Mouse (Mus musculus) brain, embryonic 14.5 days (tissue): Measurements from ENCODE around the gene Cenpu. TPM values are rescaled to one million over a fixed set of nuclear protein-coding genes. Genes with fewer than 3 reads are reported as not detected.

Experiments used
- DNase-seq: peaks from one replicate; pipeline ENCODE4 v3.0.0-alpha.2; 2011; ENCODE audit warnings: low read depth
- CTCF ChIP-seq: fragments of 200-500 bp; IDR thresholded peaks from 2 replicates; pipeline ENCODE4 v1.5.1; 2012; ENCODE audit warnings: inconsistent platforms, mild to moderate bottlenecking, moderate library complexity, borderline replicate concordance; ENCODE audit not compliant: insufficient read depth, insufficient read length; ENCODE audit errors: extremely low read depth
- POLR2A ChIP-seq: fragments of 200-500 bp; IDR thresholded peaks from 2 replicates; pipeline ENCODE4 v1.6.1; 2012; ENCODE audit warnings: mild to moderate bottlenecking, inconsistent platforms, borderline replicate concordance; ENCODE audit not compliant: poor library complexity, insufficient read depth, insufficient read length, severe bottlenecking; ENCODE audit errors: extremely low read depth
- polyA plus RNA-seq: library from polyadenylated mRNA; depleted of rRNA; stranded (reverse); fragments of >200 nt; gene quantifications from 2 replicates; pipeline ENCODE4 v1.2.3, GENCODE M21; 2012

The Cenpu gene
- polyA plus RNA-seq, 1 experiment, result 4.0 TPM

GRCm38 (mm10) chr8:46551029-46551428, 799 bp upstream of the Cenpu start:
- no peak for TF ChIP-seq POLR2A
- no peak for TF ChIP-seq CTCF
- DNase-seq, result no peak

GRCm38 (mm10) chr8:46552441-46552765, 575 bp downstream of the Cenpu start:
- TF ChIP-seq CTCF (no peak), POLR2A (no peak)
- DNase-seq, result no peak

GRCm38 (mm10) chr8:46559428-46559827, 7.6 kb downstream of the Cenpu start:
- TF ChIP-seq POLR2A, result no peak
- peak; percentile 46; the same call in 1 of the 2 replicates for TF ChIP-seq CTCF
- peak; percentile 59 for DNase-seq

- no peak for DNase-seq
- TF ChIP-seq CTCF, result no peak
- TF ChIP-seq POLR2A, result no peak
Measured at GRCm38 (mm10) chr8:46562333-46562732, 10.5 kb downstream of the Cenpu start.

- TF ChIP-seq CTCF (no peak), POLR2A (no peak)
- peak; percentile 17 for DNase-seq
Measured at GRCm38 (mm10) chr8:46566914-46567529, 15.2 kb downstream of the Cenpu start.

- no peak for DNase-seq
- TF ChIP-seq CTCF (no peak), POLR2A (no peak)
Measured at GRCm38 (mm10) chr8:46567946-46568345, 16.1 kb downstream of the Cenpu start.

GRCm38 (mm10) chr8:46568942-46569341, 17.1 kb downstream of the Cenpu start:
- TF ChIP-seq CTCF (peak; percentile 41; the same call in 1 of the 2 replicates), POLR2A (no peak)

GRCm38 (mm10) chr8:46569659-46570441, 18.0 kb downstream of the Cenpu start:
- TF ChIP-seq CTCF (no peak), POLR2A (no peak)

More at GRCm38 (mm10) chr8:46568942-46569341, 17.1 kb downstream of the Cenpu start:
- no peak for DNase-seq

GRCm38 (mm10) chr8:46570673-46571072, 18.8 kb downstream of the Cenpu start:
- DNase-seq, result no peak
- TF ChIP-seq CTCF, result no peak
- no peak for TF ChIP-seq POLR2A

More at GRCm38 (mm10) chr8:46569659-46570441, 18.0 kb downstream of the Cenpu start:
- DNase-seq, result no peak

- no peak for DNase-seq
- TF ChIP-seq CTCF (no peak), POLR2A (no peak)
Measured at GRCm38 (mm10) chr8:46573446-46573845, 21.6 kb downstream of the Cenpu start.

- DNase-seq, result no peak
- TF ChIP-seq CTCF (no peak), POLR2A (no peak)
Measured at GRCm38 (mm10) chr8:46573964-46574363, 22.1 kb downstream of the Cenpu start.
